Mouse (Mus musculus): ENCODE measurements at regions not wholly inside any gene's neighbourhood (a gene's known extent, or its start where the extent isn't known, plus 50 kb on each side); places are given as distances from the start of the nearest gene placed in this dataset.

DNA sequence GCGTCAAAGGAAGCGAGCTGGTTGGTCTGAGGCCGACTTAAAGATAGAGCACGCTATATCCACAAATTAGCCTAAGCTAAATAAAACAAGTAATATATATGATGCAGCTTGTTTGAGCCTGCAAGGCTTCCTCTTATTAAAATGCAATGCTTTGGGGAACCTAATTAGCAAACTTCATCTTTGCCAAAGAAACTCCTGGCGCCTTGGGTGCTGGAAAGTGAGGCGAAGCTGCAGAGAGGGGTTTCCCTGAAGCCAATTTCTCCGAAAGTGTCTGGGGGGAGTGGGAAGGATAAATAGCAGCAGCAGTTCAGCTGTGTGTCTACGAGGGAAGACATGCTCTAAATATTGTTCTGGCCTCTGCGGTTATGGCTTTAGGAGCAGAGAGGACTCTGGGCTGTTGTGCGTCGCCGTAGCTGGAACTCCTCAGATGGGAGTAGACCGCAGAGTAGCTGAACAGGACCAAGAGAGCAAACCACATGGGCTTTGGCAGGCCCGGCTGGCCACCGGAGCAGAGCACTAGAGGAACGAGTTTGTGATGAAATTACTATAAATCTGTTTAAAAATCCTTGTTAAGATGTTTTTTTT lies 251.0 kb downstream of the Map2k4 start:
- ATAC-seq (replicated peaks; ENCODE audit: insufficient number of reproducible peaks, low FRiP score, low TSS enrichment, low read depth) (no peak), DNase-seq (ENCODE audit: low spot score) (no peak)
- Histone ChIP-seq H3K27ac (replicated peaks; ENCODE audit: low read depth, low read length) (no peak overlapping the region), H3K4me2 (ENCODE audit: low read depth, low read length) (no peak overlapping the region), H3K9ac (replicated peaks; ENCODE audit: low read length) (no peak overlapping the region), H3K4me1 (ENCODE audit: control insufficient read depth, insufficient read depth, low read length) (no peaks in the 10 kb centered on the region), H3K9me3 (replicated peaks; ENCODE audit: control insufficient read depth, low read length) (no peaks in the 10 kb centered on the region), H3K27me3 (ENCODE audit: control insufficient read depth, insufficient read depth, low read length) (no peaks in the 10 kb centered on the region), H3K36me3 (replicated peaks; ENCODE audit: control insufficient read depth, insufficient read depth, low read depth, low read length) (no peaks in the 10 kb centered on the region), H3K4me3 (ENCODE audit: low read depth, low read length) (no peak overlapping the region)
- 87% methylated on average over 16 of the region's 16 CpGs for WGBS

GRCm38 (mm10) chr11:65535726-65536442 lies 252.2 kb downstream of the Map2k4 start:
- H3K27me3 ChIP-seq (ENCODE audit: control insufficient read depth, insufficient read depth, low read length), result no peaks in the 10 kb centered on the region
- no peaks in the 10 kb centered on the region for H3K36me3 ChIP-seq (replicated peaks; ENCODE audit: control insufficient read depth, insufficient read depth, low read depth, low read length)
- no peak overlapping the region for H3K9ac ChIP-seq (replicated peaks; ENCODE audit: low read length)
- H3K9me3 ChIP-seq (replicated peaks; ENCODE audit: control insufficient read depth, low read length), result no peaks in the 10 kb centered on the region
- H3K4me2 ChIP-seq (ENCODE audit: low read depth, low read length), result no peak overlapping the region
- no peaks in the 10 kb centered on the region for H3K4me1 ChIP-seq (ENCODE audit: control insufficient read depth, insufficient read depth, low read length)
- ATAC-seq (replicated peaks; ENCODE audit: insufficient number of reproducible peaks, low FRiP score, low TSS enrichment, low read depth), result no peak
- H3K4me3 ChIP-seq (ENCODE audit: low read depth, low read length), result no peak overlapping the region
- no peak for DNase-seq (ENCODE audit: low spot score)
- no peak overlapping the region for H3K27ac ChIP-seq (replicated peaks; ENCODE audit: low read depth, low read length)
- 90% methylated on average over 8 of the region's 8 CpGs for WGBS

- no peak overlapping the region for H3K9ac ChIP-seq (replicated peaks; ENCODE audit: low read length)
- H3K9me3 ChIP-seq (replicated peaks; ENCODE audit: control insufficient read depth, low read length), result no peaks in the 10 kb centered on the region
- no peaks in the 10 kb centered on the region for H3K27me3 ChIP-seq (ENCODE audit: control insufficient read depth, insufficient read depth, low read length)
- H3K27ac ChIP-seq (replicated peaks; ENCODE audit: low read depth, low read length), result no peak overlapping the region
- DNase-seq (ENCODE audit: low spot score), result no peak
- ATAC-seq (replicated peaks; ENCODE audit: insufficient number of reproducible peaks, low FRiP score, low TSS enrichment, low read depth), result no peak
- no peaks in the 10 kb centered on the region for H3K4me1 ChIP-seq (ENCODE audit: control insufficient read depth, insufficient read depth, low read length)
- H3K4me3 ChIP-seq (ENCODE audit: low read depth, low read length), result no peak overlapping the region
- no peak overlapping the region for H3K4me2 ChIP-seq (ENCODE audit: low read depth, low read length)
- 75% methylated on average over 5 of the region's 5 CpGs for WGBS
- no peaks in the 10 kb centered on the region for H3K36me3 ChIP-seq (replicated peaks; ENCODE audit: control insufficient read depth, insufficient read depth, low read depth, low read length)
Observed at GRCm38 (mm10) chr11:65530744-65531143, 257.4 kb downstream of the Map2k4 start.

DNA sequence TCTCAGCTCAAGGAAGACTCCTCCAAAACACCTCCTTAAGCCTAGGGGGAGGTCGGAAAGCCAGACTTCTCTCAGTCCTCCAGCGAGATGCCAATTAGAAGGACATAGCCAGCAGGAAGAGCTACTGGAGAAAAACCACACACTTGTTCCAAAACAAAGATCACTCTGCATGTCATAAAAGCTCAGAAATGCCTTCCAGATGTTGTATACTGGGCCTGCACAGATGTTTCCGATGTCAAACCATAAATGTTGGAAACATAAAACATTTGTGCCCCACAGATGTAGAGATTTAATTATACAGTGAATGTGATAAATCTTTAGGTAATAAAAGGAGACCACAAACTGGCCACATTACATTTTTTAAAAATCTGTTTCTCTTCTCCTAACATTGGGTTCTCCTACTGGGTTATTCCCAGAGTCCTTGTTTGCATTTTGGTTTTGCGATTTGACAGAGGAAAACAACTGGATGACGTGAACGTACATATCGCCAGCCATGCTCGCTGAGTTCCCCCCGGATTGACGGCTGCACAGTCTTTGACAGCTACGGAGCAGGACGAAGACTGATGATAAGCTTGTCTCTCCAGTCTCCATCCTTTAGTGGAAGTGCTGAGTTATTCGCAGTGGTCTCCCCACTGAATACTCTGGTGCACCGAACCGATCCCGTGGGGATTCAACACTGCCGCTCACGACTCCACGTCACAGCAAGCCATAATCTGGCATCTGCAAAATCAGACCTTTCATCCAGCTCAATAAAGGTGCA lies 235.5 kb upstream of the Myocd start:
- Histone ChIP-seq H3K9me3 (replicated peaks; ENCODE audit: control insufficient read depth, low read length) (no peaks in the 10 kb centered on the region), H3K4me2 (ENCODE audit: low read depth, low read length) (no peak overlapping the region), H3K27ac (replicated peaks; ENCODE audit: low read depth, low read length) (no peak overlapping the region), H3K9ac (replicated peaks; ENCODE audit: low read length) (no peak overlapping the region), H3K4me1 (ENCODE audit: control insufficient read depth, insufficient read depth, low read length) (no peaks in the 10 kb centered on the region), H3K4me3 (ENCODE audit: low read depth, low read length) (no peak overlapping the region), H3K36me3 (replicated peaks; ENCODE audit: control insufficient read depth, insufficient read depth, low read depth, low read length) (no peaks in the 10 kb centered on the region), H3K27me3 (ENCODE audit: control insufficient read depth, insufficient read depth, low read length) (no peaks in the 10 kb centered on the region)
- ATAC-seq (replicated peaks; ENCODE audit: insufficient number of reproducible peaks, low FRiP score, low TSS enrichment, low read depth), result no peak
- 74% methylated on average over 19 of the region's 19 CpGs for WGBS
- DNase-seq (ENCODE audit: low spot score), result peak; percentile 64

DNA sequence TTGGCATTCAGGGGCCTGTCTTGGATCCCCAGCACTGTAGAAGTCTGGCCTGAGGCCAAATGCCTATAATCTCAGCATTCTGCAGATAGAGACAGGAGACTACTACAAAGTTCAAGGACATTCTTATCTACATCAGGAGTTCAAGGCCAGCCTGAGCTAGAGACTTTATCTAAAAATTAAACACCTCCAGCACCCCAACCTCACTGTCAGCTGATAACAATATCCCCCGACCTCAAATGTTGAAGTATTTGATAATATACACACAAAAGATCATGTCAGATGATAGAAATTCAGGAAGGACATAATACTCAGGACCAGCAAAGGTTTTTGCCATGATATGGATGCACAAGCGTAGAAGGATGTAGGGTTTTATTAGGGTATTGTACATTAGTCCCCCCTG lies 228.2 kb upstream of the Myocd start:
- DNase-seq (ENCODE audit: low spot score) (no peak), ATAC-seq (replicated peaks; ENCODE audit: insufficient number of reproducible peaks, low FRiP score, low TSS enrichment, low read depth) (no peak)
- no peak overlapping the region for H3K9ac ChIP-seq (replicated peaks; ENCODE audit: low read length)
- no peak overlapping the region for H3K4me2 ChIP-seq (ENCODE audit: low read depth, low read length)
- no peak overlapping the region for H3K4me3 ChIP-seq (ENCODE audit: low read depth, low read length)
- H3K4me1 ChIP-seq (ENCODE audit: control insufficient read depth, insufficient read depth, low read length), result no peaks in the 10 kb centered on the region
- WGBS, result 82% methylated on average over 2 of the region's 2 CpGs
- no peak overlapping the region for H3K27ac ChIP-seq (replicated peaks; ENCODE audit: low read depth, low read length)
- no peaks in the 10 kb centered on the region for H3K9me3 ChIP-seq (replicated peaks; ENCODE audit: control insufficient read depth, low read length)
- no peaks in the 10 kb centered on the region for H3K27me3 ChIP-seq (ENCODE audit: control insufficient read depth, insufficient read depth, low read length)
- no peaks in the 10 kb centered on the region for H3K36me3 ChIP-seq (replicated peaks; ENCODE audit: control insufficient read depth, insufficient read depth, low read depth, low read length)

GRCm38 (mm10) chr11:65497415-65497814 lies 227.6 kb upstream of the Myocd start:
- H3K4me1 ChIP-seq (ENCODE audit: control insufficient read depth, insufficient read depth, low read length), result no peaks in the 10 kb centered on the region
- no peak overlapping the region for H3K4me3 ChIP-seq (ENCODE audit: low read depth, low read length)
- H3K4me2 ChIP-seq (ENCODE audit: low read depth, low read length), result no peak overlapping the region
- no peak for ATAC-seq (replicated peaks; ENCODE audit: insufficient number of reproducible peaks, low FRiP score, low TSS enrichment, low read depth)
- DNase-seq (ENCODE audit: low spot score), result no peak
- H3K27ac ChIP-seq (replicated peaks; ENCODE audit: low read depth, low read length), result no peak overlapping the region
- no peaks in the 10 kb centered on the region for H3K27me3 ChIP-seq (ENCODE audit: control insufficient read depth, insufficient read depth, low read length)
- 86% methylated on average over 6 of the region's 6 CpGs for WGBS
- H3K9me3 ChIP-seq (replicated peaks; ENCODE audit: control insufficient read depth, low read length), result no peaks in the 10 kb centered on the region
- H3K9ac ChIP-seq (replicated peaks; ENCODE audit: low read length), result no peak overlapping the region
- H3K36me3 ChIP-seq (replicated peaks; ENCODE audit: control insufficient read depth, insufficient read depth, low read depth, low read length), result no peaks in the 10 kb centered on the region

GRCm38 (mm10) chr11:65495034-65495433 lies 225.2 kb upstream of the Myocd start:
- Histone ChIP-seq H3K4me1 (ENCODE audit: control insufficient read depth, insufficient read depth, low read length) (no peaks in the 10 kb centered on the region), H3K9ac (replicated peaks; ENCODE audit: low read length) (no peak overlapping the region), H3K9me3 (replicated peaks; ENCODE audit: control insufficient read depth, low read length) (no peaks in the 10 kb centered on the region), H3K27me3 (ENCODE audit: control insufficient read depth, insufficient read depth, low read length) (no peaks in the 10 kb centered on the region), H3K4me2 (ENCODE audit: low read depth, low read length) (no peak overlapping the region), H3K27ac (replicated peaks; ENCODE audit: low read depth, low read length) (no peak overlapping the region), H3K36me3 (replicated peaks; ENCODE audit: control insufficient read depth, insufficient read depth, low read depth, low read length) (no peaks in the 10 kb centered on the region), H3K4me3 (ENCODE audit: low read depth, low read length) (no peak overlapping the region)
- peak; percentile 49 for DNase-seq (ENCODE audit: low spot score)
- 11% methylated on average over 11 of the region's 11 CpGs for WGBS
- ATAC-seq (replicated peaks; ENCODE audit: insufficient number of reproducible peaks, low FRiP score, low TSS enrichment, low read depth), result no peak

GRCm38 (mm10) chr11:65490426-65490825 lies 220.6 kb upstream of the Myocd start:
- no peaks in the 10 kb centered on the region for H3K36me3 ChIP-seq (replicated peaks; ENCODE audit: control insufficient read depth, insufficient read depth, low read depth, low read length)
- no peak overlapping the region for H3K4me3 ChIP-seq (ENCODE audit: low read depth, low read length)
- DNase-seq (ENCODE audit: low spot score), result no peak
- H3K27ac ChIP-seq (replicated peaks; ENCODE audit: low read depth, low read length), result no peak overlapping the region
- H3K9me3 ChIP-seq (replicated peaks; ENCODE audit: control insufficient read depth, low read length), result no peaks in the 10 kb centered on the region
- 88% methylated on average over 3 of the region's 3 CpGs for WGBS
- no peaks in the 10 kb centered on the region for H3K27me3 ChIP-seq (ENCODE audit: control insufficient read depth, insufficient read depth, low read length)
- no peak for ATAC-seq (replicated peaks; ENCODE audit: insufficient number of reproducible peaks, low FRiP score, low TSS enrichment, low read depth)
- H3K4me1 ChIP-seq (ENCODE audit: control insufficient read depth, insufficient read depth, low read length), result no peaks in the 10 kb centered on the region
- no peak overlapping the region for H3K4me2 ChIP-seq (ENCODE audit: low read depth, low read length)
- H3K9ac ChIP-seq (replicated peaks; ENCODE audit: low read length), result no peak overlapping the region

All from embryonic facial prominence, embryonic 11.5 days (tissue).